Mouse (Mus musculus) cerebellum, postnatal 25 days (tissue): Measurements from ENCODE around the gene Tas1r3.

Experiments
- DNase-seq, 2 experiments: peaks; one replicate each; pipeline ENCODE4 v3.0.0; 2021; ENCODE audit warnings: mixed read lengths in 2 of 2

Tas1r3 gene

DNA sequence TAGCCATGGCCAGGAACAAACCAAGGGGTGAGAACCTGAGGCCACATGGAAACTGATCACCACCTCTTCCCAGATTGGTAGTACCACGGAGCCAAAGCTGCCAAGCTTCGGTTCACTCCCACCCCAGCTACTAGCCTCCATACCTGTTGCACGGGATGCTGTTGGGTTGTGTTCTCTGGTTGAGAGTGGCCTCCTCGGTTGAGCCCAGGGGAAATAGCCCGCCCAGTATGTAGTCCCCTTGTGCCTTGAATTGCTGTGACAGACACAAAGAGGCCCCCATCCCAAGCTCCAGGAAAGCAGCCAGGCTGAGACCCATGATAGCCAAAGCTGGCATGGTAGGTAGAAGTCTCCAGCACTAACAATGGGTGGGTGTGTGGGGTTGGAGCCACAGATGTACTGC is at the start of gene Tas1r3:
TSS of gene Tas1r3 (minus strand) at position 362 of the 400 bp plus-strand sequence.
- DNase-seq, result peak in 1 of 2 experiments; percentile 25

- DNase-seq, result peak; percentile 6 to 13
These were observed 45.6 kb upstream of the Tas1r3 start for GRCm38 (mm10) chr4:155908751-155909150.

- peak; percentile 8 to 13 for DNase-seq
These were observed 45.1 kb upstream of the Tas1r3 start for GRCm38 (mm10) chr4:155908281-155908680.

DNA sequence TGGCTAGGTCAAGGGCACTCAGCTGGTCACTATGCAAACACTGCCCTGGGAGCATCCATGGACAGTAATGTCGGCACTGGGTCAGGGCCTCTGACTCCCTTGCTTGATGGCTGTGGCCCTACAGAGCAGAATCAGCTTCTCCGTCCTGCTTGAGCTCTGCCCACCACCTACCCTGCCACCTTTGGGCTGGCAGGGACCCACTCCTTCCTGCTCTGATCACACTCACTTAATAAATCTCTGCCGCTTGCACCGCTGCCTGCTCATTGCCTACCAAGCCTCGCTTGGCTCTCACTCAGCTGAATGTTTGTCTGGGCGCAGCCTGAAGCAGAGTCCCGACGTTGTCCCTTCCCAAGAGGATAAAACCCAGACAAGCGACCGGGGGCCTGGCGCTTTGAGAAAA is 43.8 kb upstream of the Tas1r3 start:
- peak; percentile 1 to 5 for DNase-seq

GRCm38 (mm10) chr4:155906125-155906524 is 43.0 kb upstream of the Tas1r3 start:
- peak; percentile 4 to 6 for DNase-seq

- DNase-seq, result peak in 1 of 2 experiments; percentile 27
These were observed 42.5 kb upstream of the Tas1r3 start for GRCm38 (mm10) chr4:155905634-155906033.

DNA sequence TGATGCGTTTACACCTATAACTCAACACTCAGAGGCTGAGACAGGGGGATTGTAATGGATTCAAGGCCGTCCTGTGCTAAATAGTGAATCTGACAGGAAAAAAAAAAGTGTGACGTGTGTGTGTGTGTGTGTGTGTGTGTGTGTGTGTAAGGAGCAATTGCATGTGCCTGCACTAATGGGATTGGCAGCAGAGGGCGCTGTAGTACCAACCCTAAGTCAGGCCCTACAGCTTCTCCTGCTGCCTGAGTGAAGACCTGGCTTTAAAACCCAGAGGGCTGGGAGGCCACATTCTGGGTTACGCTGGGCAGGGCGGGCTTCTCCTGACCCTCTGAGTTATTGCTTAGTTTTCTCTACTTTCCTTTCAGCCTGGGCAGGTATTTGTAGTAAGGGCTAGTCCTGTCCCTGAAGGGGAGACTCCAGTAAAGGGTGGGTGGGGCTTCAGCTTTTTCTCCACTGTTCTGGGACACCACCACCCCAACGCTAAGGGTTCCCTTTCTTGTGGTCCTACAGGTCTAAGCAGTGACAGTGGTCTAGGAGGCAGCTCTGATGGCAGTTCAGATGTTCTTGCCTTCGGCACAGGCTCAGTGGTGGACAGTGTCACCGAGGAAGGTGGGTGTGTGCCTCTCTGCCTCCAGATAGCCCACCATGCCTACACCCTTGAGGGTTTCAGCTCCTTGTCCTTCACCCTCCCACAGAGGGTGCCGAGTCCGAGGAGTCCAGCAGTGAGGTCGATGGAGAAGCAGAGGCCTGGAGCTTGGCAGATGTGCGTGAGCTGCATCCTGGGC is 41.3 kb upstream of the Tas1r3 start:
- DNase-seq, result peak; percentile 36 to 65

DNA sequence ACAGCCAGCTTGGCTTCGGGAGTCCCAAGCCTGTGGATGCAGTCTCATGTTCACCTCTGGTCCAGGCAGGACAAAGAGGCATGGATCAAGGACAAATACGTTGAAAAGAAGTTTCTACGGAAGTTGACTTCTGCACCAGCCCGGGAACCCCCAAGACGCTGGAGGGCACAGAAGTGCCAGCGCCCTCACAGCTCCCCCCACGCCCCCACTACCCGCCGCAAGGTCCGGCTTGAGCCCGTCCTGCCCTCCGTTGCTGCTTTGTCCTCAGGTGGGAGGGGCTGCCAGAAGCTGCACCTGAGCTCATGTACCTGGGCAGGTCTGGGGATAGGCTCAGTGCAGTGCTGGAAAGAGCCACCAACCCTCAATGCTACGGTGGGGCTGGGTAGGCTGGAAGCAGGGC is 40.1 kb upstream of the Tas1r3 start:
- DNase-seq, result peak; percentile 4 to 20

DNA sequence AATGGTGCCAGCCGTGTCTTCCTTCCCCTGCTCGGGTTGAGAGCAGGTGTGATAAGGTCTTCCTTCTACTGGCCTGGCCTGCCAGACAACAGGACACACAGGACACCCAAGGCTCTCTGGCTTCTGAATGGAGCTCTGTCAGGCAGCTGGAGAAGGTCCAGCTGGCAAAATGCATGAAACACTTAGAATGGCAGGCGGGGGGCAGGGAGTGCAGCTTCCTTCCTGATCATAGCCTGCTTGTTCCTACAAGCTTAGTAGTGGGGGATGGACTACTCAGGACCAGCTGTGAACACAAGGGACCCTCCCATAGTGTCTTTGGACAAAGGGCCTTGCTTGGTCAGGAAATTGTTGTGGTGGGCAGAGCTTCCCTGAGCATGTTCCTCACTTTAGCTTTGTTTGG is 38.0 kb upstream of the Tas1r3 start:
- DNase-seq, result peak; percentile 39 to 63

DNA sequence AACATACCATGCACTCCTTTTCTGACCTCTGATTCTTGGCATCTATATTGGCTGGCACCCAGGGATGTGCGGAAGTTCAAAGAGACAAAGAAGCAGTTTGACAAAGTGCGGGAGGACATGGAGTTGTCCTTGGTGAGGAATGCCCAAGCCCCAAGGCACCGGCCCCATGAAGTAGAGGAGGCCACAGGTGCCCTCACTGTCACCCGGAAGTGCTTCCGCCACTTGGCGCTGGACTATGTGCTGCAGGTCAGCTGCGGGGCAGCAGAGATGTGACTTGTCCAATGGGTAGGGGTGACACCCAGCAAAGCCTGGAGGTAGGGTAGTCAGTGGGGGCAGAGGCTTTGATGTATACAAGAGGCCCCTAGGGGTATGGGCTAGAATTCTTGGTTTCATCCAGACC is 36.2 kb upstream of the Tas1r3 start:
- peak; percentile 15 to 18 for DNase-seq

DNA sequence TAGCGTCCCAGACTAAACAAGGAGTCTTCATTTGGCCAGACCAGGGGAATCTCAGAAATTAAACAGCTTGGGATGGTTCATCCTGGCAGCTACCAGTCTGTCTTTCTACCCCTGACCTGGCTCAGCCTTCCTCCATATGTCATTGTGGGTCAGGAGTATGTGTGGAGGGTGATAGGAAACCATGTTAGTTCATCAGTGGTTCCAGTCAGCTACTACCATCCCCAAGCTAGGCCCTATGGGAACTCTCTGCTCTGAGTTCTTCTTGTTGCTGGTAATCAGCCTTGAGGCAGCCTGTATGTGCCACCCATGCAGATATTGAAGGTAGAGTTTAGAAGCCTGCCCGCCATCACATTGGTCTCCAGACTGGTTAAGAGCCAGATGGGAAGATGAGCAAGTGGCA is 35.2 kb upstream of the Tas1r3 start:
- peak; percentile 14 to 15 for DNase-seq

- DNase-seq, result peak; percentile 4 to 10
These were observed 33.3 kb upstream of the Tas1r3 start for GRCm38 (mm10) chr4:155896461-155896860.

DNA sequence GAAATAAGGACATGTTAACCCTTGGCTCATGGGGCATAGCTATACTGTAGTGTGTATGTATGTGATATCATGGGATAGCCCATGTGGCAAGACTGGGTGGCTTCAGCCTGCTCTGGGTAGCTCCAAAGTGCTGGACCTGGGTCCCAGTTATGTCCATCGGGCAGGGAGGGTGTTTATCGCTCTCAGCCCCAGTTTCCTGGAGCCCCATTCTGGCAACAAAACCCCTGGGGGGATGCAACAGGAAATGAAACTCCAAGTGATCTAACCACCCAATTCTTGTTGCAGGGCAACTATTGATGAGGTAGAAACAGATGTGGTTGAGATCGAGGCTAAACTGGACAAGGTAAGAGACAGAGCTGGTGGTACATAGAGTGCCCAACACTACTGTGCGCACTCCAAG is 32.7 kb upstream of the Tas1r3 start:
- peak in 1 of 2 experiments; percentile 15 for DNase-seq

- DNase-seq, result peak; percentile 86 to 90
These were observed 32.1 kb upstream of the Tas1r3 start for GRCm38 (mm10) chr4:155895216-155895615.

DNA sequence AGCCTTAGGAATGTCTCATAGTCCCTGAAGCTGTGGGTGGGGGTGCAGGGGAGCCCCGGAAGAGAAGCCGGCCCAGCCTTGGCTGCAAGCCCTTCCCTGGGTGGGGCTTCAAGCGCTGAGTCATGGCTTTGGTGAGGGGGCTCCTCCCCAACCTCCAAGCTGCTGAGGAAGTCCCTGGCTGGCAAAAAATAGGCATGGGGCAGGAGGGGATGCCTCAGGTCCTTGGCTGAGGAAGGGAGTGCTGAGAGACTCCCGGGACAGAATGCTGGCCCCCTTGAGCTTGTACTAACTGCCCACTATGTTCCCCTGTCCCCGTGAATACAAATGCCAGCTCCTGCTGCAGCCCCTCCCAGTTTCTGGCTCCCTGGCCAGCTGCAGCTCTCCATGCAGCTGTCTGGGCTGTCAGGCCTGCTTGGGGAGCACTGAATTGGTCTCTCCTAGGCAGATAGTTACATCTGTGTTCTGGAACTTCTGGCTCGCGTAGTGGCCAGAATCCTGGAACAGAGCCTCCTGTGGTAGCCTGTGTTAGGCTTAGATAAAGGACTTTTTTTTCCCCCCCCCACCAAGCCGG is 31.2 kb upstream of the Tas1r3 start:
- peak; percentile 51 to 67 for DNase-seq

DNA sequence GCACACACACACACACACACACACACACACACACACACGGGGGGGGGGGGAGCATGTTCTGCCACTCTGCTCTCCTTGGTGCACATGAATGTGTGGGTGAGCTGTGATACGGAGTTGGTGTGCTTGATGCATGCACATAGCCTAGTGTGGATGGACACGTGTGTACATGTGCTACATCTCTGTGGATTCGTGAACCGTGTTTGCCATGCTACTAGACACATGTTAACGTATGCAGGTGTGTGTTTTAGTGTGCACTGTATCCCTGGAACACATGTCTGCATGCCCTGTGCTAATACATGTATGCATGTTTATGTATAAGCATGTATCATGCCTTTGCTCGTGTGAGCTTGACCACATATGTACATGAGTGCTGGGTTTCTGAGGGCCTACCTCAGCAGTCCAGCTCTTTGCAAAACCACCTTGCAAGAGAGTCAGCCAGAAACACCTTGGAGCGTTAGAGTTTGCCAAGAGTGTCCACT is 30.1 kb upstream of the Tas1r3 start:
- DNase-seq, result peak; percentile 5 to 11

DNA sequence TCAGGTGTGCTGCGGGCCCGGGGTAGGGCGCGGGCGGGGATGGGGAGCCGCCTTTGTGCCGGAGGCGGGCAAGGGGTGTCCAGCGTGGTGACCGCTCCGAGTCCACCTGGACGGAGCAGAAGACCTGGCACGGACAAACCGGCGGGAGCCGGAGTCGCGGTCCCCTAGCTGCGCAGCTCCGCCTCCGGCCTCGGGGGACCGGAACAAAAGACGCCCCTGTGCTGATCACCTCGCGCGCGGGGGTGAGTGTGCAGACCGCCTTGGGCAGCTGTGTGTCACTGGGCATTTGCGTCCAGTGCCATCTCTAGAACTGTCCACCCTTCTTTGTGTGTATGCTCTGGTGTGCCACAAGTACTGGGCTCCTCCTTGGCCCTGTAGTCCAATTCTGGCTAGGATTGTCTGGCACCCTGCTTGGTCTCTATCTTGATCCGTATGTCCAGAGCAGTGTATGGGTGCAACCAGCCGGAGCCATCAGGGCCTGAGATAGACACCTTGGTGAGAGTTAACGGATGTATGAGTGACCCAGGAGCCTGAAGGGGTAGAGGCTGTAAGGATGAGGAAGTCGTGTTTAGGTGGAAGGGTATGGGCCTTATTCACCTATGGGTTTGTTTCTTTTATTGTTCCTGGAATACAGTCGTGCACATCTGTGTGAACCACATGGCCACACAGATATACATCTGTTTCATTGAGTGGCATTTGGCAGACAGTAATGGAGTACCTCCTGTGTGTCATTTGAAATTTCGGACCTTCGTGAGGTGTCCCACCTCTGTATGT is 29.5 kb upstream of the Tas1r3 start:
- DNase-seq, result no peak

DNA sequence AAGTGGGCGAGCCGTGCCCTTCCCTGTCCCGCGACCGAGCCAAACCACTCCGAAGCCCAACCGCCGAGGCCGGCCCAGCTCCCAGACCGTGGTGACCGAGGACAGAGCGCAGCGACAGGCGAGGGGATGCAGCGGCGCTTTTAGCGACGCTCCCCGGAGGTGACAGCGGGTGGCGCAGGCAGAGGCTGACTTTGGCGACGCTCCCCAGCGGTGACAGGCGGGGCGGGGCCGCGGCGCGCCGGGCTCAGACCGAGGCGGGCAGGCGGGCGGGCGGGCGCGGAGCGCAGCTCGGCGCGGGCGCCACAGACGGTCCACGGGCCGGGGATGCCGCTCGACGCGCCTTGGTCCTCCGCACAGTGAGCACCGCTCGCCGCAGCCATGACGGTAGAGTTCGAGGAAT is 28.9 kb upstream of the Tas1r3 start:
- DNase-seq, result peak; percentile 91 to 96

DNA sequence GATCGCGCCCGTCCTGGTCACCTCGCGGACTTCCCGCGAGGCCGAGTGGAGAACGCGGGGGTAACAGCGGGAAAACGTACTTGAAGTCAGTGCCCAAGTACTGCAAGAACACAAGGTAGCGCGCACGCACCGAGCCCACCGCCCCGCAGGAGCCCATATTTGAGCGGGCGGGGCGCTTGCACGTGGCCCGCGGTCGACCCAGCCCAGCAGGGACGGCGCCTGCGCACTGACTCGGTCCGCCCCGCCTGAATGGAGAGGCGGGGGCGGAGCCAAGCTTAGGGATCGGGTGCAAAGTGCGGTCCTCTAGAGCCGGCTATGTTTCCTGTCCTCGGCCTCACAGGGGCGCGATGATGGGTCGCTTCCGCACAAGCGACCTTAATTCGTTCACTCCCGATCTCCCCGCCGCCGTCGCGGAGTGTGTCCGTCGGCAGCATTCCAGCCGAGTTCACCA is 28.4 kb upstream of the Tas1r3 start, which contains the start of the genes Pusl1 and Acap3:
TSS of gene Pusl1 (minus strand) at position 231 of the 451 bp plus-strand sequence.
TSS of gene Acap3 (plus strand) at position 272 of the 451 bp plus-strand sequence.
- DNase-seq, result peak; percentile 98 to 99

- DNase-seq, result peak in 1 of 2 experiments; percentile 53
These were observed 27.9 kb upstream of the Tas1r3 start for GRCm38 (mm10) chr4:155891011-155891471.

GRCm38 (mm10) chr4:155889316-155889715 is 26.2 kb upstream of the Tas1r3 start:
- peak; percentile 4 to 6 for DNase-seq

GRCm38 (mm10) chr4:155888181-155888580 is 25.0 kb upstream of the Tas1r3 start:
- DNase-seq, result peak in 1 of 2 experiments; percentile 23

- peak in 1 of 2 experiments; percentile 9 for DNase-seq
These were observed 24.5 kb upstream of the Tas1r3 start for GRCm38 (mm10) chr4:155887674-155888073.
